Mouse (Mus musculus): Measurements from ENCODE around the gene Gemin4.

The Gemin4 gene

GRCm38 (mm10) chr11:76217390-76217800 lies at the start of gene Gemin4, which contains the start of gene Dbil5:
Gemin4 (minus strand) TSS chr11:76217664.
Dbil5 (plus strand) TSS chr11:76217608.
- DNase-seq, result peak; percentile 96

- DNase-seq, result no peak
Observed at GRCm38 (mm10) chr11:76262611-76263351, 45.3 kb upstream of the Gemin4 start.

GRCm38 (mm10) chr11:76261224-76261623 lies 43.8 kb upstream of the Gemin4 start:
- DNase-seq, result no peak

GRCm38 (mm10) chr11:76260208-76261050 lies 43.0 kb upstream of the Gemin4 start:
- no peak for DNase-seq

GRCm38 (mm10) chr11:76258511-76258910 lies 41.0 kb upstream of the Gemin4 start:
- no peak for DNase-seq

GRCm38 (mm10) chr11:76257386-76257785 lies 39.9 kb upstream of the Gemin4 start:
- no peak for DNase-seq

GRCm38 (mm10) chr11:76256129-76256528 lies 38.7 kb upstream of the Gemin4 start:
- DNase-seq, result no peak

GRCm38 (mm10) chr11:76255431-76256001 lies 38.1 kb upstream of the Gemin4 start:
- no peak for DNase-seq

- no peak for DNase-seq
Observed at GRCm38 (mm10) chr11:76253918-76254264, 36.4 kb upstream of the Gemin4 start.

- DNase-seq, result peak; percentile 48 to 52
Observed at GRCm38 (mm10) chr11:76253145-76253917, 35.9 kb upstream of the Gemin4 start.

- DNase-seq, result no peak
Observed at GRCm38 (mm10) chr11:76252036-76252435, 34.6 kb upstream of the Gemin4 start.

- no peak for DNase-seq
Observed at GRCm38 (mm10) chr11:76247239-76247638, 29.8 kb upstream of the Gemin4 start.

GRCm38 (mm10) chr11:76246439-76246838 lies 29.0 kb upstream of the Gemin4 start:
- DNase-seq, result no peak

GRCm38 (mm10) chr11:76243811-76244546 lies 26.5 kb upstream of the Gemin4 start:
- no peak for DNase-seq

GRCm38 (mm10) chr11:76242901-76243810 lies 25.7 kb upstream of the Gemin4 start, which contains the start of the genes Mrm3 and Glod4:
Mrm3 (plus strand) TSS chr11:76243715.
Glod4 (minus strand) TSS chr11:76243725.
- DNase-seq, result peak; percentile 71 to 80

- no peak for DNase-seq
Observed at GRCm38 (mm10) chr11:76239750-76240149, 22.3 kb upstream of the Gemin4 start.

GRCm38 (mm10) chr11:76236136-76236535 lies 18.7 kb upstream of the Gemin4 start:
- DNase-seq, result no peak

- no peak for DNase-seq
Observed at GRCm38 (mm10) chr11:76225051-76225450, 7.6 kb upstream of the Gemin4 start.

- DNase-seq, result no peak
Observed at GRCm38 (mm10) chr11:76224631-76225030, 7.2 kb upstream of the Gemin4 start.

- DNase-seq, result no peak
Observed at GRCm38 (mm10) chr11:76216681-76217389, 629 bp downstream of the Gemin4 start.

All from thymus, adult 18-20 months (tissue).